9 mouse cellular contexts compared by ENCODE assay signal in genomic region chr6:86583601-86584215, GRCm38 (mm10). TPM values are rescaled to one million over a fixed set of nuclear protein-coding genes. Genes with fewer than 3 reads are reported as not detected.
DNase-seq lines count a peak whose midpoint lies in the region; ATAC-seq and TF ChIP-seq lines count a peak whose summit lies in the region.
"Had no signal": no experiment of that assay in that cellular context is flagged by ENCODE, and none has a peak within 500 bp of the region (broad histone marks: within the 10 kb centered on the region; RNA-seq: fewer than 3 reads in every experiment).

No protein-coding gene starts in this region.

- peaks cover 48% of the 10 kb centered on the region for H3K4me1 ChIP-seq in heart, embryonic 10.5 days
- peaks cover 23% of the 10 kb centered on the region for H3K4me1 ChIP-seq in heart, embryonic 11.5 days (ENCODE audit: control insufficient read depth, insufficient read depth, low read length)
- peaks cover 26% of the 10 kb centered on the region for H3K4me1 ChIP-seq in thymus, adult 2 months (replicated peaks; ENCODE audit: control insufficient read depth, insufficient read depth, low read length)
- peaks cover 28% of the 10 kb centered on the region for H3K4me1 ChIP-seq in intestine, embryonic 16.5 days (ENCODE audit: control insufficient read depth, insufficient read depth, low read length)
- peaks cover 24% of the 10 kb centered on the region for H3K4me1 ChIP-seq in stomach, embryonic 15.5 days

- no peaks in the 10 kb centered on the region for H3K36me3 ChIP-seq in heart, embryonic 10.5 days
- no peaks in the 10 kb centered on the region for H3K36me3 ChIP-seq in heart, embryonic 11.5 days (ENCODE audit: control insufficient read depth, insufficient read depth, low read length)
- no peaks in the 10 kb centered on the region for H3K36me3 ChIP-seq in thymus, adult 2 months (ENCODE audit: control insufficient read depth, insufficient read depth, low read length)
- H3K36me3 ChIP-seq in intestine, embryonic 16.5 days (ENCODE audit: control insufficient read depth, insufficient read depth, low read length), result no peaks in the 10 kb centered on the region
- H3K36me3 ChIP-seq in stomach, embryonic 15.5 days, result no peaks in the 10 kb centered on the region
- H3K36me3 ChIP-seq: G1E had no signal

- no peak for DNase-seq in heart, embryonic 10.5 days (ENCODE audit: low spot score)
- DNase-seq in thymus, adult 2 months, result no peak
- DNase-seq in thymus, postnatal 10 days (ENCODE audit: low spot score in 2 of 2), result no peak
- DNase-seq in yolk sac, embryonic 10.5 days (ENCODE audit: low spot score), result no peak
- DNase-seq in ovary, adult 18-20 months (ENCODE audit: low spot score), result no peak

- no peak for TF ChIP-seq POLR2A in thymus, adult 2 months (IDR thresholded peaks at IDR 0.05; ENCODE audit: control insufficient read depth, extremely low read depth, insufficient read depth, low read length, poor library complexity)

- no peaks in the 10 kb centered on the region for H3K9me3 ChIP-seq in heart, embryonic 10.5 days
- H3K9me3 ChIP-seq in heart, embryonic 11.5 days (replicated peaks; ENCODE audit: control insufficient read depth, low read length), result no peaks in the 10 kb centered on the region
- no peaks in the 10 kb centered on the region for H3K9me3 ChIP-seq in intestine, embryonic 16.5 days (ENCODE audit: control insufficient read depth, low read length)
- H3K9me3 ChIP-seq in stomach, embryonic 15.5 days, result no peaks in the 10 kb centered on the region
- H3K9me3 ChIP-seq: G1E had no signal

- 81% methylated on average over 8 of the region's 8 CpGs for WGBS in heart, embryonic 10.5 days
- WGBS in heart, embryonic 11.5 days (ENCODE audit: insufficient replicate concordance), result 82% methylated on average over 8 of the region's 8 CpGs
- 50% methylated on average over 8 of the region's 8 CpGs for WGBS in thymus, adult 2 months
- 83% methylated on average over 8 of the region's 8 CpGs for WGBS in intestine, embryonic 16.5 days
- WGBS in stomach, embryonic 15.5 days, result 77% methylated on average over 8 of the region's 8 CpGs

- no peaks in the 10 kb centered on the region for H3K27me3 ChIP-seq in heart, embryonic 10.5 days (ENCODE audit: insufficient read depth, poor library complexity, severe bottlenecking)
- H3K27me3 ChIP-seq in heart, embryonic 11.5 days (ENCODE audit: control insufficient read depth, insufficient read depth, low read length), result no peaks in the 10 kb centered on the region
- H3K27me3 ChIP-seq in thymus, adult 2 months (ENCODE audit: control insufficient read depth, insufficient read depth, low read length), result no peaks in the 10 kb centered on the region
- no peaks in the 10 kb centered on the region for H3K27me3 ChIP-seq in intestine, embryonic 16.5 days (replicated peaks; ENCODE audit: control insufficient read depth, insufficient read depth, low read length)
- no peaks in the 10 kb centered on the region for H3K27me3 ChIP-seq in stomach, embryonic 15.5 days (replicated peaks)

- no peak overlapping the region for H3K4me3 ChIP-seq in heart, embryonic 10.5 days
- no peak overlapping the region for H3K4me3 ChIP-seq in heart, embryonic 11.5 days (ENCODE audit: low read depth, low read length)
- no peak overlapping the region for H3K4me3 ChIP-seq in thymus, adult 2 months (ENCODE audit: control insufficient read depth, insufficient read depth, low read length)
- no peak overlapping the region for H3K4me3 ChIP-seq in intestine, embryonic 16.5 days (ENCODE audit: low read length)
- H3K4me3 ChIP-seq in stomach, embryonic 15.5 days (replicated peaks), result no peak overlapping the region

- H3K4me2 ChIP-seq in heart, embryonic 11.5 days, result no peak overlapping the region
- H3K4me2 ChIP-seq in intestine, embryonic 16.5 days (ENCODE audit: low read depth, low read length), result no peak overlapping the region
- no peak overlapping the region for H3K4me2 ChIP-seq in stomach, embryonic 15.5 days

- no peak for ATAC-seq in heart, embryonic 11.5 days (replicated peaks; ENCODE audit: insufficient number of reproducible peaks, low FRiP score, low TSS enrichment)
- no peak for ATAC-seq in intestine, embryonic 16.5 days
- no peak for ATAC-seq in stomach, embryonic 15.5 days (ENCODE audit: insufficient read depth, low FRiP score, low read depth)

- H3K27ac ChIP-seq in heart, embryonic 10.5 days, result peak overlapping the region; percentile 86; the same call in 1 of the 2 replicates
- no peak overlapping the region for H3K27ac ChIP-seq in heart, embryonic 11.5 days (ENCODE audit: low read depth, low read length)
- peak overlapping the region; percentile 28; the same call in 1 of the 2 replicates for H3K27ac ChIP-seq in thymus, adult 2 months (ENCODE audit: control insufficient read depth, insufficient read depth, low read length)
- no peak overlapping the region; the same call in 1 of the 2 replicates for H3K27ac ChIP-seq in intestine, embryonic 16.5 days (ENCODE audit: low read length)
- H3K27ac ChIP-seq in stomach, embryonic 15.5 days, result peak overlapping the region; percentile 91; the same call in 1 of the 2 replicates

- H3K9ac ChIP-seq in heart, embryonic 11.5 days (ENCODE audit: low read depth, low read length), result no peak overlapping the region
- peak overlapping the region; percentile 70; the same call in 1 of the 2 replicates for H3K9ac ChIP-seq in intestine, embryonic 16.5 days (ENCODE audit: low read depth, low read length)
- H3K9ac ChIP-seq in stomach, embryonic 15.5 days, result no peak overlapping the region

- TF ChIP-seq CTCF in thymus, adult 2 months (IDR thresholded peaks at IDR 0.05; ENCODE audit: borderline replicate concordance, control insufficient read depth, extremely low read depth, insufficient read depth, low read length, poor library complexity), result no peak

RNA-seq across cellular contexts. Expression of gene Asprv1, which starts 44.3 kb away (rescaled TPM):
- 0.23 and 0.58 TPM in 2 replicates for polyA plus RNA-seq in heart, embryonic 10.5 days (2016; fragmentation: Nextera tagmentation; extraction: Ambion mirVana)
- polyA plus RNA-seq in heart, embryonic 11.5 days (2014; fragmentation: Nextera tagmentation; extraction: Ambion mirVana), result not detected in 2 replicates
- polyA plus RNA-seq in thymus, adult 2 months (2012; rRNA removed), result 7.6 and 10.1 TPM in 2 replicates
- polyA plus RNA-seq in intestine, embryonic 16.5 days (2015; fragmentation: Nextera tagmentation; extraction: Ambion mirVana), result 0.73 and 1.1 TPM in 2 replicates
- 30.9 and 104 TPM in 2 replicates for polyA plus RNA-seq in stomach, embryonic 15.5 days (2015; fragmentation: Nextera tagmentation; extraction: Ambion mirVana)
- polyA plus RNA-seq: G1E had no signal

RNA-seq across cellular contexts. Expression of gene Pcbp1, which starts 57.6 kb away (rescaled TPM):
- polyA plus RNA-seq in heart, embryonic 10.5 days (2016; fragmentation: Nextera tagmentation; extraction: Ambion mirVana), result 411 and 428 TPM in 2 replicates
- polyA plus RNA-seq in heart, embryonic 11.5 days (2014; fragmentation: Nextera tagmentation; extraction: Ambion mirVana), result 312 and 348 TPM in 2 replicates
- polyA plus RNA-seq in thymus, adult 2 months (2012; rRNA removed), result 291 and 363 TPM in 2 replicates
- polyA plus RNA-seq in intestine, embryonic 16.5 days (2015; fragmentation: Nextera tagmentation; extraction: Ambion mirVana), result 173 and 183 TPM in 2 replicates
- 518 and 529 TPM in 2 replicates for polyA plus RNA-seq in stomach, embryonic 15.5 days (2015; fragmentation: Nextera tagmentation; extraction: Ambion mirVana)

Comparison
In these comparisons a context has a peak if more than half of its experiments do, and no peak if none do; other contexts are left out.
1. H3K27ac ChIP-seq: peak in heart, embryonic 10.5 days (single experiment), thymus, adult 2 months (single experiment) and stomach, embryonic 15.5 days (single experiment); none in heart, embryonic 11.5 days (single experiment) and intestine, embryonic 16.5 days (single experiment).